Mouse (Mus musculus) erythroblast, embryonic 14.5 days (primary cell): ENCODE measurements around the gene Grm7.

Experiments
- GATA1 ChIP-seq: IDR thresholded peaks from 2 replicates; pipeline ENCODE4 v1.6.1; 2012; ENCODE audit warnings: low read length, inconsistent platforms, mixed read lengths
- TAL1 ChIP-seq: IDR thresholded peaks from 3 replicates; pipeline ENCODE4 v1.6.1; 2012; ENCODE audit warnings: low read length, inconsistent platforms, mixed read lengths

GRCm38 (mm10) chr6:111372626-111373380 lies 727.4 kb downstream of the Grm7 start:
- TF ChIP-seq GATA1 (no peak), TAL1 (no peak)
